Mouse (Mus musculus) T-cell, adult 2 months (primary cell): ENCODE data around the gene Fgf22.
"Not testable (repeated sequence)": the region's sequence is repeated elsewhere in the genome, so short reads cannot be mapped to it uniquely, and the experiment has no call there.

Experiments
- DNase-seq: peaks from one replicate; pipeline ENCODE4 v3.0.0; 2022; ENCODE audit warnings: low spot score

Gene Fgf22

DNA sequence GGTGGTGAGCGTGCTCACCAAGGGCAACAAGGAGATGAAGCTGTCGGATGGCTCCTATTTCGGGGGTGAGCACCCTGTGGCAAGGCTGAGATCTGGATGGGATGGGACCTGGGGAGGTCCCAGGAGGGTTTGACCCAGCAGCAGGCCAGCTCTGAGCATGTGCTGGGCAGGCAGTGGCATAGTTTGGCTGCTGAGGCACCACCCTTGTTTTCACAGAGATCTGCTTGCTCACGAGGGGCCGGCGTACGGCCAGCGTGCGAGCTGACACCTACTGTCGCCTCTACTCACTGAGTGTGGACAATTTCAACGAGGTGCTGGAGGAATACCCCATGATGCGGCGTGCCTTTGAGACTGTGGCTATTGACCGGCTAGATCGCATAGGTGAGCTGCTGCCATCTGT lies 21.0 kb upstream of the Fgf22 start:
- DNase-seq = no peak

DNA sequence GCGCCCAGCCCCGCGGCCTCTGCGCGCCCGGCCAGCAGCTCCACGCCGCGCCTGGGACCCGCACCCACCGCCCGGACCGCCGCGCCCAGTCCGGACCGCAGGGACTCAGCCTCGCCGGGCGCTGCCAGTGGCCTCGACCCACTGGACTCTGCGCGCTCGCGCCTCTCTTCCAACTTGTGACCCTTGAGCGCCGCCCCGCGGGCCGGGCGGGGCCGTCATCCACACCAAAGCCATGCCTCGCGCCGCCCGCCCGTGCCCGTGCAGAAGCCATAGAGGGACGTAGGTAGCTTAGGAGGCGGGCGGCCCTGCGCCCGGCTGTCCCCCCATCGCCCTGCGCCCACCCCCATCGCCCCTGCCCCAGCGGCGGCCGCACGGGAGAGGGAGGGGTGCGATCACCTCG lies 19.5 kb upstream of the Fgf22 start:
- DNase-seq = no peak

DNA sequence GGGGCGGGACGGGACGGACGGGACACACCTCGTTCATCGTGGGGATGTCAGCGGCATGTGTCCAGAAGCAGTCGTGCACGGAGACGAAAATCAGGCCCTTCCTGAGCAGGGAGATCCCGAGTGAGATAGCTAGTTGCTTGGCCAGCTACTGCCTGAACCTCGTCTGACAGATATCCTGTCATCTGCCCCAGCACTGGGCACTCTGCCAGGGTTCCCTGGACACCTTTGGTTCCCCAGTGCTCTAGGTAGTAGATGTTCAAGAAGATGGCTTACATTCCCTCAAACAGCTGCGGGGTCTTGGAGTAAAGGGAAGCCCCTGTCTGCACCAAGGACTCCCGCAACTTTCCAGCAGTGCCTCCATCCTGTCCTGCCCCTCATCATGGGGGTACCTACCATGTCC lies 18.2 kb upstream of the Fgf22 start:
- no peak for DNase-seq

DNA sequence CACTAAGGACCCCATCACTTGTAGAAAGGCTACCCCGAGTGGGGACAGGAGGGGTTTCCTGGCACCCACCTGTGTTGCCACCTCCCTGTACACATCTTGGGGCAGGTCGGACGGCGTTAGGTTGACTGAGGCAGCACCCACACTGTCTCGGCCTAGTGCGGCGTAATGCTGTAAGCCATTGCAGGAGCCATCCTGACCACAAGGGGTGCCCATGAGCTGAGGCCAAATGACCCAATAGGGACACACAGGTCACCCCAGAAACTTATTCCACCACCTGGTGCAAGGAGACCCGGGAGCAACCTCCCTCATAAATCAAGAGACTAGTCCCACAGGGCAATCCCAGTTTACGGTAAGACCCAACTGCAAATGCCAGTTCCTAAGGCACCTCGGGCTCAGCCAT lies 16.6 kb upstream of the Fgf22 start:
- DNase-seq = no peak

DNA sequence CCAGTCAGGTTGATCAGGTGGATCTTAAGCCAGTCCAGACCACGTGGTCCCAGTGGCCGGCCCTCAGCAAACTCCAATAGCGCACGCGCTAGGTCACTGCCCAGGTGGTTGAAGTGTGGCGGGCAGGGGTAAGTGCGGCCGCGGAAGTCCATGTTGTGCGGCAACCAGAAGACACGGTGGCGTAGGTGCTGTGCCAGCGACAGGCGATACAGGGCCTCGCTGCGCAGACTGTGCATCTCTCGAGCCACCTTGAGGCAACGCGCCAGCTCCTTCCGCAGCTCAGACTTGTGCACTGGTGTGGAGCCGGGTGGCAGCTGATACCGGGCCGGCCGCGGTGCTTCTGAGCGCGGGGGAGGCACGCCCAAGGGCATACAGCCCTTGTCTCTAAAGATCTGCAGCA lies 15.6 kb upstream of the Fgf22 start:
- no peak for DNase-seq

DNA sequence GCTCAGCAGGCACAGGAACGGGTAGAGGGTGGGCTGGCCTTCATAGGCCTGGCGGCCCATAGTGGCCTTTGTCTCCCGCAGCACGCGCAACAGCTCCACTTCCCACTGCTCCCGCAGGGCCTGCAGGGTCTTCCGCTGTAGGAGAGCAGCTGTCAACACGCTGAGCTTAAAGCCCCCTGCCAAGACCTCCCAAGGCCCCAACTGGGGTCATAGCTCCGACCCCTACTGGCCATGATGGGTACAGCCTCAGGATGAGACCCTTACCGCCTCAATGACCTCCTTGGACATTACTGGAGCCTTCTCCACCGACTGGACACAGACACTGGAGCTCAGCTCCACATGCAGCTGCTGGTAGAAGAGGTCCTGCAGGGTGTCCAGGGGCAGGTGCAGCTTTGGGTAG lies 14.0 kb upstream of the Fgf22 start:
- DNase-seq = no peak

DNA sequence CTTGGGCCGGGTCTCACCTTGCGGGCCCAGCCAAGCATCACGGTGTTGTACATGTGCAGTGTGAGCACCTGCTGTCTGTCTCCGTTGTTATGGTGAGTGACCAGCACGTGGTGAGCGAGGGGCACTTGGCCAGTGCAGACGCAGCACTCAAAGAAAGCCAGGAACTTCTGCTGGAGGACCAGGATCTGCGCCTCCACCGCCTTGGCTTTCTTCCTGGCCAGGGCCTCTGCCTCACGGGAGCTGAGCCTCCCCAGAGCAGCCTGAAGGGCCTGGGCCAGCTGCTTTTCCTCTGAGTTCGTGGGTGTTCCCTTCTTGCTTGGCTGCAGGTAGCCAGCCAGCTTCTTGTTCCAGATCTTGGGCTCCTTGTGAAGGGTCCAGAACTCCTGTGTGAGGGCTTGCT lies 11.7 kb upstream of the Fgf22 start:
- DNase-seq = no peak

DNA sequence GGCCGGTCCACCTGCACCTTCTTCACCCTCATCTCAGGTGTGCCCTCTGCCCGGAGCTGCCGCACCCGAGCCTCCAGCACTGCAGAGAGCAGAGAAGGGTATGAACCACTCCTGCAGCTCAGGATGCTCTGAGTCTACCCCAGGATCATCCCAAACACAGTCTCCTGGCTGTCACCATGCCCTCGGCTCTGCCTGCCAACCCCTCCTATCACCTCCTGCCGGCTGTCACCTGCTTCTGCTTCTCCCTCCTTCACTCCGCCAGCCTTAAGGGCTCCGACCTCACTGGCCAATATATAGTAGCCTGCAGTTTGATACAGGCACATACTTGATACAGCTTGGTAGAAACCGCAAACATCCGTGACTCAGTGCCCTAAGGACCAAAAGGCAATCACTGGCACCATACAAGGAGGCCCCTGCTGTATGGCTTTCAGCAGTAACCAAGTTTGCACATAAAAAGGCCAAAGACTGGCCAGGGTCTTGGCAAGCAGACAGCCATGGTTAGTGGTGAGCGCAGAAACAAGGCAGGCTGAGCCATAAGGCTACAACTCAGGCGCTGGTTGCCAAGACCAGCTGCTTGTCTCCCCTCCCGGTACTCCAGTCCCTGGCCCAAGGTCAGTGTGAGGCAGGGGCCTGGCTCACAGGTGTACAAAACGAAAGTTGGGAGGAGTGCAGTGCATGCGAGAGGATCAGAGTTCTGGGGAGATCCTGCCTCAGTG lies 11.1 kb upstream of the Fgf22 start:
- DNase-seq = no peak

DNA sequence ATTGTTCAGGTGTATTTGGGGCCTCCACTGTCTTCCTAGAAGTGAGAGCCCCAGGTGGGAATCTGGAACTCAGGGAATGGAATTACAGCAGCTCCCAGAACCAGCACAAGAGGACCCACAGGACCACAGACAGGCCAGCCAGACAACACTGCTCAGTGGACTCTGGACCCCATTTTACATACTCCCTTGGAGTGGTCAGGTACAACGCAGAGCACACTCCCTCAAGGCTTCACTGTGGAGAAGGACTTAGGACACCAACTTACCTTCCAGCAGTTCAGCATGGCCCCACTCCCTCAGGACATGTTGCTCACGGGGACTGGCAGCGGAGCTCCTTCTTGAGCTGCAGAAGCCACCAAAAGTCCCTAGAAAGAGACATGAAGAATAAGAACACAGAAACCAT lies 9.5 kb upstream of the Fgf22 start:
- DNase-seq = no peak

DNA sequence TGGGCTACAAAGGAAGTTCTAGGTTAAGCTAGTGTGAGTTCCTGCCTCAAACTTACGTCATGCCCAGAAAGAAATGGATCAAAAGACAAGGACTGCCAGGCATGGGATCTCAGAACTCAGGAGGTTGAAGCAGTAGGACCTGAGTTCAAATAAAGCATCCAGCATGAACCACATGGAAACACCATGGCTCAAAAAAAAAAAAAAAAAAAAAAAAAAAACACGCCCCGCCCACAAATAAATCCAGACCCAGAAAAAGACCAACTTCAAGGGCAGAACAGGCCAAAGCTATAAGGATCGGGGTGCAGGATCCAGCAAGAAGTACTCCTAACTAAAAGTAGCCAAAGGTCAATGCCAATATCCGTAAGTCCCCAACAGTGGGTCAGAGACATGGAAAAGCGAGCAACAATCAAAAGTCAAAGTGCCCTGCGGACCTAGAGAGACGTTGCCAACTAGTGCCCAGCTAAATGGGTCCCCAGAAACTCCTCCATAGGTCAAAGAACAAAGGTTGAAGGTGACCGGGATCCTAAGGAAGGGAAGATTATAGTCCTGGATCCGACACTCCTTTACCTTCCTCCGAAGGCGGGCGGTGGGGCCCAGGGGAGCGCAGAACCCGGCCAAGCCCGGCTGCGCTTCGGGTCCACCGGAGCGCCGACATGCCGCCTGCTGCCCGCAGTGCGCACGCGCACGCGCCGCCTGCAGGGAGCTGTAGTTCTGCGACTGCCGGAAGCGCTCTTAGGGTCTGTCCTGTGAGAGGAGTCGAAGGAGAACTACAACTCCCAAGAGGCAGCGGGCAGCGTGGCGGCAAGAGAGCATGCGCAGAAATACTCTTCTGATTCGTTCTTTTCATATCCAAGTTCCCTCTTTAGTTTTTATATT lies 8.7 kb upstream of the Fgf22 start, which contains the start of gene Polrmt:
Gene Polrmt (minus strand): TSS at position 684 of the 876 bp plus-strand sequence.
- peak; percentile 97 for DNase-seq

DNA sequence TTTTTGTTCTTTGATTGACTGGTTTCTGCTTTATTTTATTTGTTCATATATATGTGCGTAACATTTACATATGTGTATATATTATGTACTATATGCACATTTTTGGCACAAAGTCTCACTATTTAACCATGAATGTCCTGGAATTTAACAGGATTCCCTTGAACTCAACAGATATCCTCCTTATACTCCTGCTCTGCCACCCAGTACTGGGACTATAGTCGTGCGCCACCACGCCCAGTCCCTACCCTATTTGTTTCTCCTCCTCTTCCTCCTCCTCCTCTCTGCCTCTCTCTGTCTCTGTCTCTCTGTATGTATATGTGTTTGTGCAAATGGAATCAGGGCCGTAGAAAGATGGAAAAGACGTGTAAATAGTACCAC lies 8.1 kb upstream of the Fgf22 start:
- no peak for DNase-seq

DNA sequence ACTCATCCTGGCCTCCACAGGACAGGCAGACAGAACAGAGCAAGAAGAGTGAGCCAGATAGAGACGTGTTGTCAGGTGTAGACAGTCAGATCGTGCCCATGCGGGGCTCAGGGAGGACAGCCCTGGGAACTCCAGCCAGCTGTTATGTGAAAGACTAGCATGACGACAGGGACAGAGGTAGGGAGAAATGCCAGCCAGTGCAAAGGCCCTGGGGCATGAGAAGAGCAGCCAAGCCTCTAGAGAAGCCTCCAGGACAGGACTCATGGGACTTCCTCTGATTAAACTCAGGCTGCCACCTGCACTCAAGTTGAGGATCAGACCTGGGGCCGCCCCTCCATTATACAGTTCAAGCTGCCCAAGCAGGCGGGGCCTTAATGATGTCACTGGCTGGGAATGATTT lies 6.4 kb upstream of the Fgf22 start:
- no peak for DNase-seq

DNA sequence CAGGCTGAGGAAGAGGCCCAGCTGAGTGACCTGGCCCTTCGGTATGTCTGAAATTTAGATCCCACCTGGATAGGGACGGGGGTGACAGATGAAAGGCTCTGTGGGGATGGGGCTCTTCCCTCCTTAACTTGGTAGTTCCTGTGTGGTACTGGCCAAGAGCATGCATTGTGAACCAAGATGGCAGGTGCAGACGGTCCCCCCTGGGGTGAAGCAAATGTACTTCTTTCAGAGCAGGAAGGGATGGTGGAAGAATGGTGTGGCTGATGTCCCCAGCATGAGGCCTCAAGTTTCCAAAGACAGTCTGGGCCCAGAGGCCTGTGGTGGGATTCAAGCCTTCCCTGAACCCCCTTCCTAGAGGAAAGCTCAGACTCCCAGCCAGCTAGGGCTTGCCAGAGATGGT lies 978 bp downstream of the Fgf22 start:
- DNase-seq = no peak

DNA sequence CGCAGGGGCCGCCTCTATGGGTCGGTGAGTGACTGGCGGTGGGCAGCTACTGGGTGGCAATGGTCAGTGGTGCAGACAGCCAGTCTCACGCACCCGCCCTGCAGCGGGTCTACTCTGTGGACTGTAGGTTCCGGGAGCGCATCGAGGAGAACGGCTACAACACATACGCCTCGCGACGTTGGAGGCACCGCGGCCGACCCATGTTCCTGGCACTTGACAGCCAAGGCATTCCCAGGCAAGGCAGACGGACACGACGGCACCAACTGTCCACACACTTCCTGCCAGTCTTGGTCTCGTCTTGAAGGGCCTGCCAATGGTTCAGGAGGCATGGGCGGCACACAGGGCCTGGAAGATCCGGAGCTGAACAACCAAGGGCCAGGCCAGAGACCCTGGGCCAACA lies 1.8 kb downstream of the Fgf22 start:
- DNase-seq = no peak

DNA sequence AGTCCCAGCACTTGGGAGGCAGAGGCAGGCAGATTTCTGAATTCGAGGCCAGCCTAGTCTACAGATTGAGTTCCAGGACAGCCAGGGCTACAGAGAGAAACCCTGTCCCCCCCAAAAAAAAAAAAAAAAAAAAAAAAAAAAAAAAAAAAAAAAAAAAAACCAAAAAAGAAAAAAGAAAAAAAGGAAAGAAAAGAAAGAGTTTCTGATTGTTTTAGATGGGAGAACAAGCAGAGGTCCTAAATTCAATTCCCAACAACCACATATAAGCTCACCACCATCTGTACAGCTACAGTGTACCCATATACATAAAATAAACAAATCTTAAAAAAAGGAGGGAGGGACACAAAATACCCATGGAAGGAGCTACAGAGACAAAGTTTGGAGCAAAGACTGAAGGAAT lies 4.8 kb downstream of the Fgf22 start:
- not testable (repeated sequence) for DNase-seq

DNA sequence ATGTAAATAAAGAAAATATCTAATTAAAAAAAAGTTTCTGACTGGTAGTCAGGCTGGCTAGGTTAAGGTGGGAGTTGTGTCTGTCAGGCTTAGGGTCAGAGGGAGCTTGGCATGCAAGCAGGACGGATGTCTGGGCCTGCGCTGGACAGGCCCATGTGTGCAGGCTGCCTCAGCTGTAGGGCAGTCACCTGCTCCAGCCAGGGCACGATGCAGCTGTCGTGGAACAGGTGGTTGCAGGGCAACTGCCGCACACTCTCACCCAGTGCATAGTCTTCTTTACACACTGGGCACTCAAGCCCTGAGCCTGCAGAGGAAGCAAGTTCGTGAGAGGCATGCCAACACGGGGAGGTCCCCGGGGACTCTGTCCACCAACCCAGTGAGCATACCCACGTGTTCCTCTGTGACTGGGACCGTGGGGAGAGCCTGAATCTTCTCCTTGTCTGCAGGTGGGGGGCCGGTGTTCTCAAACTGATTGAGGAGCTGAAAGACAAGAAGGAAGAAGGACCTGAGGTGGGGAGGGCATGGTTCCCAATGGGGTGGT lies 5.8 kb downstream of the Fgf22 start:
- no peak for DNase-seq

DNA sequence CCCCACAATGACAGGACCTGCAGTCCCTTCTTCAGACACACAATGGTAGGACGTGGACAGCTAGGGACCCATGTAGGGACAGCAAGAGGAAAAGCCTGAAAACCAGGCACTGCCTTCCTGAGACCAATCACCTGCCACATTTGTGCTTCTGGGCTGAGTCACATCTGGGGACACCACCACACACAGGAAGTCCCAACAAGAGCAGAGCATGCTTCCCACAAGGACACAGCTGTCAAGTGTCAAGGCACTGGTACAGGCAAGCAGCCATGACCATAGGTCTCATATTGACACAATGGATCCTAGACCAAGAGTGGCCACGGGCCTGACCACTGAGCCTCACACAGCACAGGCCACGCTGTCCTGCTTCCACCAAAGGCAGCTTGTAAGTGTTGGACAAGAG lies 8.0 kb downstream of the Fgf22 start:
- no peak for DNase-seq

DNA sequence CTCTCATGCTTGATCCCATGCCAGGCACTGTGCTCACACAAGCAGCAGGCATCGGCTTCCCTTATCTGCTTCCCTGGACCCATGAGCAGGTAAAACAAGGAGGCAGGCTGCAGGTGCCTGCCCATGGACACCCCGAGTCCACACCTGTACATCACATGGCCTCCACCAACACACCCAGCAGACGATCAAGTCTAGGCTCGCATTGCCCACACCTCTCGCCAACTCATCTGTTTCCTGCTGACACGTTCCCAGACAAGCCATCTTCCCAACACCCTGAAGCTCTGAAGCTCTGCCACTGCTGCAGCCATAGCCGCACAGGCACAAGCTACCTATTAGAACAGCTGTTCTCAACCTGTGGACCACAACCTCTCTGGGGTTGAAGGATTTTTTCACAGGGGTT lies 9.4 kb downstream of the Fgf22 start:
- no peak for DNase-seq

DNA sequence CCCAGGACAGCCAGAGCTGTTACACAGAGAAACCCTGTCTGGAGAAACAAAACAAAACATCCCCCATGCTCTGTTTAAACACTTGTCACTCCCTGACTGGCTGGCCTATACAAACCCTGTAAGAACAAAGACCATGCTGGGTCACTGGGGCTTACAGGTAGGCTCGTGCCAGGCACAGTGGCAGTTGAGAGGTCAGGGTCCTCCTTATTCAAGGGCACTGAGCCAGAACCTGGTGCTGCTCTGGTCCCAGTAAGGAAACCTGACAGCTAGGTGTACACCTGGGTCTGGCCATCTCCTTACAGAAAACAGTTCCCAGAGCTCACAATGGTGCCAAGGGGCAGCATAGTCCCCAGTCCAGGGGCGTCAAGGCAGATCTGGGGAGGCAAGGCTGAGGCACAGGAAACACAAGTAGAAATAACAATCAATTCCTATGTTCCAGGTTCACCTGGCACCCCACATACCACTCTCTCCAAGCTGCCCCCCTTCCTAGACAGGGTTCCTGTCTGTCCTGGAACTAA lies 10.4 kb downstream of the Fgf22 start:
- no peak for DNase-seq

DNA sequence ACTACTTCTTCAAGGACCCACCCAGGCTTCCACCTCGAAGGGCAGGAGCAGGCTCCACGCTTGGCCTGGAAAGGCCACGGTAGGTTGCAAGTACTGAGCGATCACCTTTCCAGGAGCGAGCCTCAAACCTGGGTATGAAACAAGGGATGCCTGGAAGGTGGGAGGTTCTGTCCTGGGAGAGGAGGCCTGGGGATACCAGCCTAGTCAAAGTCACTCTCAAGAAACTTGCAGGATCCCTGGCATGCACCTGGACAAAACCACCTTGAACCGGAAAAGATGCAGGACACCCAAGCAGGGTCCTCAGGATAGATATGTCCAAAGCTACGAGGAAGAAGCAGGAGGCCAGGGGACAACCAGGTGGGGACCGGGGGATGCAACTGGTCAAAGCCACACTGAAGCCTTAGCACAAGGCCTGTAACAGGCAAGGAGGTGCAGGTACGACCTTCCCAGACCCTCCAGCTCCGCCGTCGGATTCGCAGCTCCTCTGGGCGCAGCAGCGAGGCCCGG lies 11.2 kb downstream of the Fgf22 start:
- no peak for DNase-seq

DNA sequence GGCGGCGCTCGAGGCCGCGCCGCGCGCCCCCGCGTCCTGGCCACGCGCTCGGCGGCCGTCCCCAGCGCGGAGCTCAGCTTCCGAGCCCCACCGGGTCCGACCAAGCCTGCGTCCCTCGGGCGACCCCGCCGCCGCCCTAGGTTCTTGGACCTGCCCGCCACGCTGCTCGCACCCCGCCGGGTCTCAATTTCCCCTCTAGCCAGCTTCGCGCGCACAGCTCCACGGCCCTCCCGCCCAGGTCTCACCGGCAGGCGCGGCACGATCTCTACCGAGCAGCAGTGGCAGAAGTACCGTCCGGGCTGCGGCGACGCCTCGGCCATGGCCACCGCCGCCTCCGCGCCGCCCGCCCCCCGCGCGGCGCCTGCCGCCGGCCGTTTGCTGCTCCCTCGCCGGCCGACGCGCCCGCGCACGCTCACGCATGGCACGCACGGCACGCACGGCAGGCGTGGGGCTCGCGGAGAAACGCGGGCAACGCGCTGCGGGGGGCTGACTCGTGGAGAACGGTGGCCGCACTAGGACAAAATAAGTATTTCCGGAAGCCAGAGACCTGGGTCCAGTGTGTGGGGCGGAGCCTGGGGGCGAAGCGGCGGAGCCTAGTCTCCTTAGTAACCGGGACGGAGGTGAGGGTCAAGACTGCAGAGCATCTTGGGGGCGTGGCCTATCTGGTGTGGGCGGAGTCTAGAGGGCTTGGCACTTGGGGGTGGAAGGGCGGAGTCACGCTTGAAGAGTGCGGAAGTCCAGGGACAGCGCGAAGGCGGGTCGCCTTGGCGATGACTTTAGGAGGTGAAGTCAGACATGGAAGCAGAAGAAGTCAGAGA lies 11.8 kb downstream of the Fgf22 start, which contains the start of gene Rnf126:
Gene Rnf126 (minus strand): TSS at position 445 of the 818 bp plus-strand sequence.
- DNase-seq = peak; percentile 96
